In genomic region chr16:64563081-64563480, GRCm38 (mm10) we compare ENCODE assay signal across 43 mouse cellular contexts. TPM values are rescaled to one million over a fixed set of nuclear protein-coding genes. Genes with fewer than 3 reads are reported as not detected.
"Had no signal": no experiment of that assay in that cellular context is flagged by ENCODE, and none has a peak within 500 bp of the region (broad histone marks: within the 10 kb centered on the region; RNA-seq: fewer than 3 reads in every experiment).

No protein-coding gene starts in this region.

- ATAC-seq: hindbrain, embryonic 16.5 days; intestine, embryonic 15.5 days; intestine, embryonic 16.5 days; intestine, postnatal 0 days had no signal

- H3K9ac ChIP-seq: heart, embryonic 12.5 days; heart, embryonic 13.5 days; heart, embryonic 15.5 days; hindbrain, embryonic 12.5 days; hindbrain, embryonic 13.5 days; hindbrain, embryonic 15.5 days; intestine, embryonic 15.5 days; kidney, embryonic 15.5 days had no signal

- H3K9me3 ChIP-seq: heart, embryonic 10.5 days; heart, embryonic 12.5 days; heart, embryonic 13.5 days; heart, embryonic 15.5 days; hindbrain, embryonic 10.5 days; hindbrain, embryonic 12.5 days; hindbrain, embryonic 13.5 days; hindbrain, embryonic 15.5 days; intestine, embryonic 15.5 days; kidney, embryonic 15.5 days had no signal

- H3K4me3 ChIP-seq: heart, embryonic 10.5 days; heart, embryonic 12.5 days; heart, embryonic 13.5 days; heart, embryonic 15.5 days; hindbrain, embryonic 10.5 days; hindbrain, embryonic 12.5 days; hindbrain, embryonic 13.5 days; hindbrain, embryonic 15.5 days; intestine, embryonic 15.5 days; kidney, embryonic 15.5 days; layer of hippocampus, adult 2 months; left cerebral cortex, adult 2 months had no signal

- H3K27ac ChIP-seq: heart, embryonic 10.5 days; heart, embryonic 13.5 days; heart, embryonic 15.5 days; hindbrain, embryonic 10.5 days; hindbrain, embryonic 12.5 days; hindbrain, embryonic 13.5 days; hindbrain, embryonic 15.5 days; intestine, embryonic 15.5 days; kidney, embryonic 15.5 days; kidney, postnatal 0 days; layer of hippocampus, adult 2 months; left cerebral cortex, adult 2 months had no signal

- H3K27me3 ChIP-seq: heart, embryonic 12.5 days; heart, embryonic 13.5 days; heart, embryonic 15.5 days; hindbrain, embryonic 12.5 days; hindbrain, embryonic 13.5 days; hindbrain, embryonic 15.5 days; intestine, embryonic 15.5 days; kidney, embryonic 15.5 days had no signal

- H3K4me2 ChIP-seq: heart, embryonic 11.5 days; heart, embryonic 12.5 days; heart, embryonic 13.5 days; heart, embryonic 15.5 days; hindbrain, embryonic 12.5 days; hindbrain, embryonic 13.5 days; hindbrain, embryonic 15.5 days; intestine, embryonic 15.5 days; kidney, embryonic 15.5 days had no signal

- H3K36me3 ChIP-seq: heart, embryonic 10.5 days; heart, embryonic 12.5 days; heart, embryonic 13.5 days; heart, embryonic 15.5 days; hindbrain, embryonic 10.5 days; hindbrain, embryonic 12.5 days; hindbrain, embryonic 13.5 days; hindbrain, embryonic 15.5 days; intestine, embryonic 15.5 days; kidney, embryonic 15.5 days had no signal

- DNase-seq: heart, postnatal 10 days; heart, postnatal 14 days; heart, postnatal 36 days; heart, postnatal 4 days; kidney, adult 11 months; kidney, adult 18-20 months; kidney, adult 2 months; kidney, adult 8-10 months; kidney, adult 9 months; kidney, postnatal 10 days; kidney, postnatal 14 days; kidney, postnatal 25 days; kidney, postnatal 36 days; kidney, postnatal 4 days; layer of hippocampus, adult 9-11 months; layer of hippocampus, postnatal 36 days had no signal

- H3K4me1 ChIP-seq: heart, embryonic 10.5 days; heart, embryonic 12.5 days; heart, embryonic 13.5 days; heart, embryonic 15.5 days; hindbrain, embryonic 10.5 days; hindbrain, embryonic 12.5 days; hindbrain, embryonic 13.5 days; hindbrain, embryonic 15.5 days; intestine, embryonic 15.5 days; kidney, embryonic 15.5 days had no signal

RNA-seq across cellular contexts. Expression of gene Csnka2ip, which starts 39.1 kb away (rescaled TPM):
- total RNA-seq: heart, postnatal 10 days; heart, postnatal 14 days; heart, postnatal 25 days; heart, postnatal 36 days; heart, postnatal 4 days; hematopoietic stem cell, adult 5-6 weeks had no signal
- polyA plus RNA-seq: heart, embryonic 10.5 days; heart, embryonic 11.5 days; heart, embryonic 12.5 days; heart, embryonic 13.5 days; heart, embryonic 14.5 days; heart, embryonic 15.5 days; heart, embryonic 16.5 days; heart, postnatal 0 days; hindbrain, embryonic 10.5 days; hindbrain, embryonic 11.5 days; hindbrain, embryonic 12.5 days; hindbrain, embryonic 13.5 days; hindbrain, embryonic 15.5 days; hindbrain, embryonic 16.5 days; intestine, embryonic 14.5 days; intestine, embryonic 16.5 days; intestine, postnatal 0 days; kidney, adult 2 months; kidney, embryonic 14.5 days; kidney, embryonic 15.5 days; kidney, embryonic 16.5 days; kidney, postnatal 0 days; large intestine, adult 2 months had no signal
